Mouse (Mus musculus): ENCODE data around the gene Rpl9. TPM values are rescaled to one million over a fixed set of nuclear protein-coding genes. Genes with fewer than 3 reads are reported as not detected.

Rpl9 gene
- total RNA-seq, 4 experiments from 2014 or later, result 695 to 839 (median 753) TPM

GRCm38 (mm10) chr5:65385704-65386103, 5.5 kb downstream of the Rpl9 start:
- no peak for DNase-seq (ENCODE audit: low spot score in 2 of 2)

- no peak for DNase-seq (ENCODE audit: low spot score in 2 of 2)
These were observed 16.5 kb downstream of the Rpl9 start for GRCm38 (mm10) chr5:65374746-65375145.

GRCm38 (mm10) chr5:65371551-65371950, 19.7 kb downstream of the Rpl9 start:
- no peak for DNase-seq (ENCODE audit: low spot score in 2 of 2)

- DNase-seq (ENCODE audit: low spot score in 2 of 2), result no peak
These were observed 23.4 kb downstream of the Rpl9 start for GRCm38 (mm10) chr5:65367837-65368236.

GRCm38 (mm10) chr5:65357771-65358170, 33.5 kb downstream of the Rpl9 start:
- no peak for DNase-seq (ENCODE audit: low spot score in 2 of 2)

- no peak for DNase-seq (ENCODE audit: low spot score in 2 of 2)
These were observed 34.4 kb downstream of the Rpl9 start for GRCm38 (mm10) chr5:65356851-65357250.

GRCm38 (mm10) chr5:65354985-65355384, 36.3 kb downstream of the Rpl9 start:
- DNase-seq (ENCODE audit: low spot score in 2 of 2), result no peak

- no peak for DNase-seq (ENCODE audit: low spot score in 2 of 2)
These were observed 37.1 kb downstream of the Rpl9 start for GRCm38 (mm10) chr5:65354097-65354496.

GRCm38 (mm10) chr5:65350508-65350907, 40.7 kb downstream of the Rpl9 start:
- no peak for DNase-seq (ENCODE audit: low spot score in 2 of 2)

- DNase-seq (ENCODE audit: low spot score in 2 of 2), result no peak
These were observed 43.1 kb downstream of the Rpl9 start, which contains the start of gene Klb for GRCm38 (mm10) chr5:65348168-65348567. TSS of gene Klb (plus strand) at chr5:65348314.

GRCm38 (mm10) chr5:65340167-65340566, 51.1 kb downstream of the Rpl9 start:
- DNase-seq (ENCODE audit: low spot score in 2 of 2), result no peak

GRCm38 (mm10) chr5:65338394-65338793, 52.9 kb downstream of the Rpl9 start:
- no peak for DNase-seq (ENCODE audit: low spot score in 2 of 2)

Other genes starting within 250 kb of the Rpl9 start
- gene Wdr19, start 191.7 kb downstream of the Rpl9 start, total RNA-seq (2022), result 10 to 100 TPM; 23.2 to 25.4 (median 24.1) TPM
- gene Rfc1, start 55.8 kb downstream of the Rpl9 start, total RNA-seq (2022), result 10 to 100 TPM; 24.6 to 36.2 (median 29.8) TPM
- gene Klb, start 43.1 kb downstream of the Rpl9 start, total RNA-seq (2022), result under 1 TPM; 0.43 to 0.76 (median 0.59) TPM
- gene Lias, start 53 bp upstream of the Rpl9 start, total RNA-seq (2022), result 10 to 100 TPM; 29.3 to 36.6 (median 33.2) TPM
- 10 to 100 TPM; 33.8 to 41.4 (median 35.8) TPM for gene Ugdh, start 44.5 kb upstream of the Rpl9 start, total RNA-seq (2022)
- gene Gm43552, start 101.4 kb upstream of the Rpl9 start, total RNA-seq (2022), result 1 to 10 TPM in 1 of 4 experiments, not detected in 3; 10.0 TPM
- 100 to 1,000 TPM; 147 to 159 (median 153) TPM for gene Smim14, start 145.7 kb upstream of the Rpl9 start, total RNA-seq (2022)
- 100 to 1,000 TPM; 119 to 124 (median 119) TPM for gene Ube2k, start 145.8 kb upstream of the Rpl9 start, total RNA-seq (2022)